Mouse (Mus musculus): ENCODE measurements around the gene Pigt.

Pigt gene

GRCm38 (mm10) chr2:164496847-164497690, at the start of gene Pigt:
Pigt (plus strand) TSS chr2:164497520.
- DNase-seq (ENCODE audit: low read depth, low spot score), result peak; percentile 79

- no peak for DNase-seq (ENCODE audit: low read depth, low spot score)
Measured at GRCm38 (mm10) chr2:164448140-164448539, 49.2 kb upstream of the Pigt start.

- DNase-seq (ENCODE audit: low read depth, low spot score), result no peak
Measured at GRCm38 (mm10) chr2:164448921-164449320, 48.4 kb upstream of the Pigt start.

GRCm38 (mm10) chr2:164449341-164450042, 47.8 kb upstream of the Pigt start:
- DNase-seq (ENCODE audit: low read depth, low spot score), result no peak

GRCm38 (mm10) chr2:164452000-164452676, 45.2 kb upstream of the Pigt start:
- DNase-seq (ENCODE audit: low read depth, low spot score), result no peak

GRCm38 (mm10) chr2:164453047-164453757, 44.1 kb upstream of the Pigt start:
- DNase-seq (ENCODE audit: low read depth, low spot score), result no peak

- peak; percentile 23 for DNase-seq (ENCODE audit: low read depth, low spot score)
Measured at GRCm38 (mm10) chr2:164453887-164454500, 43.3 kb upstream of the Pigt start.

GRCm38 (mm10) chr2:164454846-164455245, 42.5 kb upstream of the Pigt start:
- DNase-seq (ENCODE audit: low read depth, low spot score), result no peak

- DNase-seq (ENCODE audit: low read depth, low spot score), result peak; percentile 34
Measured at GRCm38 (mm10) chr2:164455421-164456190, 41.7 kb upstream of the Pigt start.

- DNase-seq (ENCODE audit: low read depth, low spot score), result no peak
Measured at GRCm38 (mm10) chr2:164456413-164456812, 40.9 kb upstream of the Pigt start.

- DNase-seq (ENCODE audit: low read depth, low spot score), result peak; percentile 35
Measured at GRCm38 (mm10) chr2:164456864-164457300, 40.4 kb upstream of the Pigt start, which contains the start of gene Sys1. Sys1 (plus strand) TSS chr2:164456964.

GRCm38 (mm10) chr2:164457942-164458341, 39.4 kb upstream of the Pigt start:
- no peak for DNase-seq (ENCODE audit: low read depth, low spot score)

GRCm38 (mm10) chr2:164458535-164458934, 38.8 kb upstream of the Pigt start:
- no peak for DNase-seq (ENCODE audit: low read depth, low spot score)

- DNase-seq (ENCODE audit: low read depth, low spot score), result peak; percentile 99
Measured at GRCm38 (mm10) chr2:164460745-164461551, 36.4 kb upstream of the Pigt start, which contains the start of gene Gm20458. Gm20458 (plus strand) TSS chr2:164460967.

- no peak for DNase-seq (ENCODE audit: low read depth, low spot score)
Measured at GRCm38 (mm10) chr2:164465161-164465560, 32.2 kb upstream of the Pigt start.

GRCm38 (mm10) chr2:164466787-164467186, 30.5 kb upstream of the Pigt start:
- no peak for DNase-seq (ENCODE audit: low read depth, low spot score)

GRCm38 (mm10) chr2:164470254-164470653, 27.1 kb upstream of the Pigt start:
- DNase-seq (ENCODE audit: low read depth, low spot score), result peak; percentile 83

- no peak for DNase-seq (ENCODE audit: low read depth, low spot score)
Measured at GRCm38 (mm10) chr2:164473624-164474023, 23.7 kb upstream of the Pigt start, which contains the start of gene Trp53tg5. Trp53tg5 (minus strand) TSS chr2:164473724.

- no peak for DNase-seq (ENCODE audit: low read depth, low spot score)
Measured at GRCm38 (mm10) chr2:164485681-164486257, 11.6 kb upstream of the Pigt start, which contains the start of gene Dbndd2. Dbndd2 (plus strand) TSS chr2:164486106.

Data from ES-CJ7 (cell line).